Mouse (Mus musculus) testis, adult 2 months (tissue): Measurements from ENCODE around the gene Cdk4. TPM values are rescaled to one million over a fixed set of nuclear protein-coding genes. Genes with fewer than 3 reads are reported as not detected.
"Not testable (repeated sequence)": the region's sequence is repeated elsewhere in the genome, so short reads cannot be mapped to it uniquely, and the experiment has no call there.

Experiments
- H3K27ac ChIP-seq: fragments of 200-500 bp; 2 replicates; pipeline ENCODE4 v1.5.1; 2012; ENCODE audit warnings: low read depth, low read length; ENCODE audit not compliant: control insufficient read depth, insufficient read depth
- H3K27me3 ChIP-seq: fragments of 200-500 bp; 2 replicates; pipeline ENCODE4 v1.6.1; 2012; ENCODE audit warnings: mild to moderate bottlenecking, low read length, moderate library complexity; ENCODE audit not compliant: control insufficient read depth, insufficient read depth
- H3K36me3 ChIP-seq: fragments of 200-500 bp; 2 replicates; pipeline ENCODE4 v1.6.1; 2012; ENCODE audit warnings: mild to moderate bottlenecking, low read length; ENCODE audit not compliant: control insufficient read depth, insufficient read depth
- H3K4me1 ChIP-seq: fragments of 200-500 bp; 2 replicates; pipeline ENCODE4 v1.6.1; 2012; ENCODE audit warnings: low read length; ENCODE audit not compliant: control insufficient read depth, insufficient read depth
- H3K4me3 ChIP-seq: fragments of 200-500 bp; 2 replicates; pipeline ENCODE4 v1.5.1; 2012; ENCODE audit warnings: low read depth, mild to moderate bottlenecking, low read length, moderate library complexity, mixed read lengths; ENCODE audit not compliant: control insufficient read depth
- CTCF ChIP-seq: fragments of 200-500 bp; IDR thresholded peaks from 2 replicates; pipeline ENCODE4 v1.5.1; 2012; ENCODE audit warnings: low read depth, mild to moderate bottlenecking, inconsistent platforms, low read length, moderate library complexity; ENCODE audit not compliant: control insufficient read depth, insufficient read depth, insufficient replicate concordance
- POLR2A ChIP-seq: fragments of 200-500 bp; IDR thresholded peaks from 2 replicates; pipeline ENCODE4 v1.6.1; 2012; ENCODE audit warnings: low read depth, mild to moderate bottlenecking, inconsistent platforms, low read length, moderate library complexity; ENCODE audit not compliant: control insufficient read depth
- polyA plus RNA-seq: library from polyadenylated mRNA; depleted of rRNA; stranded (reverse); fragments of >200 nt; gene quantifications from 2 replicates; pipeline ENCODE4 v1.2.3, GENCODE M21; 2012

Cdk4 gene
- polyA plus RNA-seq, 1 experiment: 68.4 TPM

- H3K4me1 ChIP-seq: peaks cover 19% of the 10 kb centered on the region
- TF ChIP-seq POLR2A: no peak
- no peak for TF ChIP-seq CTCF
- no peaks in the 10 kb centered on the region for H3K27me3 ChIP-seq
- H3K4me3 ChIP-seq: peak overlapping the region; percentile 78
- H3K27ac ChIP-seq: no peak overlapping the region
- no peaks in the 10 kb centered on the region for H3K36me3 ChIP-seq
Measured at GRCm38 (mm10) chr10:127059174-127059967, 4.0 kb upstream of the Cdk4 start.

- peaks cover 25% of the 10 kb centered on the region for H3K4me1 ChIP-seq
- H3K36me3 ChIP-seq: no peaks in the 10 kb centered on the region
- peak within 1 kb of the TSS; percentile 78 for H3K4me3 ChIP-seq
- TF ChIP-seq POLR2A (no peak), CTCF (no peak)
- H3K27me3 ChIP-seq: no peaks in the 10 kb centered on the region
- H3K27ac ChIP-seq: no peak within 1 kb of the TSS
Measured at GRCm38 (mm10) chr10:127059968-127060916, 3.1 kb upstream of the Cdk4 start, which contains the start of gene March9. TSS of gene March9 (minus strand) at chr10:127060184.

GRCm38 (mm10) chr10:127061085-127061484 is 2.2 kb upstream of the Cdk4 start:
- Histone ChIP-seq H3K27ac (no peak overlapping the region), H3K27me3 (no peaks in the 10 kb centered on the region), H3K4me1 (peaks cover 25% of the 10 kb centered on the region), H3K36me3 (no peaks in the 10 kb centered on the region; the same call in 1 of the 2 replicates), H3K4me3 (no peak overlapping the region)
- TF ChIP-seq POLR2A (no peak), CTCF (no peak)

GRCm38 (mm10) chr10:127061513-127061912 is 1.8 kb upstream of the Cdk4 start:
- no peak overlapping the region for H3K4me3 ChIP-seq
- no peaks in the 10 kb centered on the region; the same call in 1 of the 2 replicates for H3K36me3 ChIP-seq
- peaks cover 25% of the 10 kb centered on the region for H3K4me1 ChIP-seq
- TF ChIP-seq POLR2A (no peak), CTCF (no peak)
- no peaks in the 10 kb centered on the region for H3K27me3 ChIP-seq
- no peak overlapping the region for H3K27ac ChIP-seq

GRCm38 (mm10) chr10:127062101-127062500 is 1.2 kb upstream of the Cdk4 start:
- H3K4me1 ChIP-seq: peaks cover 25% of the 10 kb centered on the region

DNA sequence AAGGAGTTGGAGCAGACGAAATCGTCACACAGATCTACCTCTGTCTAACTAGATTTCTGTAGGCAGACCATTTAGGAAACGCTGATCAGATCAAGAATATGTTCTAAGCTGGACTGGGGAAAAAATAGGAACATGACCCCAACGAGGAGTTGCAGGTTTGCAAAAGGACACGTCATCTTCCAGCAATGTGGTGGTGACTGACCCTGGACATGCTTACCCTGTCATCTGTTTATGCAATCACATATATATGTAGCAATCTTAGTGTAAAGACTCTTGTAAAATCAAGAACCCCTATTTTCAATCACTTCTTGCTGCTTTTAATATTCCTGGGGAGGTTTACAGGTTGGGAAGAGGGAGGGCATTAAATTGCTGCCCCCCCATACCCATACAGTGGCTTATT is 831 bp upstream of the Cdk4 start:
- no peaks in the 10 kb centered on the region; the same call in 1 of the 2 replicates for H3K36me3 ChIP-seq
- TF ChIP-seq CTCF: no peak
- no peak for TF ChIP-seq POLR2A
- no peak overlapping the region for H3K27ac ChIP-seq
- no peak overlapping the region for H3K4me3 ChIP-seq
- no peaks in the 10 kb centered on the region for H3K27me3 ChIP-seq
- peaks cover 25% of the 10 kb centered on the region for H3K4me1 ChIP-seq

More at GRCm38 (mm10) chr10:127062101-127062500, 1.2 kb upstream of the Cdk4 start:
- not testable (repeated sequence) for H3K27ac ChIP-seq, H3K36me3 ChIP-seq, H3K4me3 ChIP-seq, H3K27me3 ChIP-seq

DNA sequence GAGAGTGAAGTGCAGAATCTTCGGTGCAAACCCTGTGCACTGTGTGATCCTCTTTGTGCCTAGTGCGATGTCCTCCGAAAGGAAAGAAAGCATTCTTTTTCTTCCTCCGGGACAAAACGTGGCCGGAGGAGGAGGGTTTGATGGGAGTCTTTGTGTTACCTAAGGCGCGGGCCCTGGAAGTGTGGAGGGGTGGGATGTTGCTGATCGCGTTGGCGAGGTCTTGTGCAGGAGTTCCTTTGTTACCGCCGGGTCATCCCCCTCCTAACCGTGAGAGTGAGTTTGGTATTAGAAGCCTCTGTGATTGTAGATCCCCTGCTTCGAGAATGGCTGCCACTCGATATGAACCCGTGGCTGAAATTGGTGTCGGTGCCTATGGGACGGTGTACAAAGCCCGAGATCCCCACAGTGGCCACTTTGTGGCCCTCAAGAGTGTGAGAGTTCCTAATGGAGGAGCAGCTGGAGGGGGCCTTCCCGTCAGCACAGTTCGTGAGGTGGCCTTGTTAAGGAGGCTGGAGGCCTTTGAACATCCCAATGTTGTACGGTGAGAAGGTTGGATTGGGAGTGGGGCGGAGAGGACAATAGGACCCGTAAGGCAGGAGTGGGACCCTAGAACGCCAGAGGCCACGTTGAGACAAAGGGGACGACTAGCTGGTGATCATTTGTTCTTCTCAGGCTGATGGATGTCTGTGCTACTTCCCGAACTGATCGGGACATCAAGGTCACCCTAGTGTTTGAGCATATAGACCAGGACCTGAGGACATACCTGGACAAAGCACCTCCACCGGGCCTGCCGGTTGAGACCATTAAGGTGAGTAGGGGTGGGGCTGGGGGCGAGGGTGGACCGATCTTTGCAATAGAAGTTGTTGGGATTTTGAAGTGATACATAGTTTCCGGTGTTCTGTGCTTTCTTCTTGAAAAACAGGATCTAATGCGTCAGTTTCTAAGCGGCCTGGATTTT is 858 bp downstream of the Cdk4 start:
- H3K27me3 ChIP-seq: no peaks in the 10 kb centered on the region
- H3K27ac ChIP-seq: peak overlapping the region; percentile 81
- TF ChIP-seq POLR2A: 0 out of 2 replicates have a peak, but pooled peaks have one; percentile 30
- TF ChIP-seq CTCF: no peak
- no peaks in the 10 kb centered on the region; the same call in 1 of the 2 replicates for H3K36me3 ChIP-seq
- H3K4me1 ChIP-seq: peaks cover 21% of the 10 kb centered on the region
- H3K4me3 ChIP-seq: peak overlapping the region; percentile 95
